Mouse (Mus musculus): ENCODE results near the gene Dab2ip.

DNA sequence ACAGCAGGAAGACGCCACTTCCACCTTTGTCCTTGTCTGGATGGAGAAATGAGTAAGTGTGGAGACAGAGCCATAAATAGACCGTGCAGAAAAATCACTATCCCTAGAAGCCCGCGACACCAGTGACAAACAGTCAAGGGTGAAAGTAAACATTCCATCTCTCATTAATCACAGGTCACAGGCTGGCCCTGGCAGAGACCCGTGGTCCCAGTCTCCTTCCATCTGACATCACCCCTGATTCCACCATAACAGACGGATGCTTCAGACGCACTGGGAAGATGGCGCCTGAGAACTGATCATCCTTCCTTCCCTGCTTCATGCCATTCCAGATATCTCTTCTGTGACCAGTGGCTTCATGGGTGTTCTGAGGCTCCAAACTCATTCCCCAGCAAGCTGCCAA lies 206.3 kb downstream of the Dab2ip start:
- TF ChIP-seq CTCF (IDR thresholded peaks at IDR 0.05; ENCODE audit: low read depth) (no peak), EP300 (IDR thresholded peaks at IDR 0.05; ENCODE audit: low read depth) (no peak)
